Mouse (Mus musculus) heart, postnatal 0 days (tissue): ENCODE data around the gene Sox8. TPM values are rescaled to one million over a fixed set of nuclear protein-coding genes. Genes with fewer than 3 reads are reported as not detected.
A peak's percentile ranks its signal among the peaks of the same experiment; 100 is the strongest.

ENCODE experiments used
- ATAC-seq: fragments of 200-750 bp; cut with Nextera tagmentation; 2 replicates; pipeline ENCODE4 v1.8.0; 2017; ENCODE audit warnings: low read depth, moderate number of reproducible peaks, moderate library complexity; ENCODE audit not compliant: insufficient read depth
- DNase-seq: peaks from one replicate; pipeline ENCODE4 v3.0.0-alpha.2; 2016; ENCODE audit warnings: low spot score
- H3K27ac ChIP-seq: fragments of 300-500 bp; sonication (generic); 2 replicates; pipeline ENCODE4 v1.5.1; 2014; ENCODE audit warnings: low read depth, mild to moderate bottlenecking
- H3K27me3 ChIP-seq: fragments of 300-500 bp; sonication (generic); 2 replicates; pipeline ENCODE4 v1.6.1; 2014; ENCODE audit warnings: low read length, mixed read lengths; ENCODE audit not compliant: control insufficient read depth, insufficient read depth
- H3K36me3 ChIP-seq: fragments of 300-500 bp; sonication (generic); replicated peaks from 2 replicates; pipeline ENCODE4 v1.6.1; 2014; ENCODE audit warnings: low read length, mixed read lengths; ENCODE audit not compliant: control insufficient read depth, insufficient read depth
- H3K4me1 ChIP-seq: fragments of 300-500 bp; sonication (generic); 2 replicates; pipeline ENCODE4 v1.6.1; 2014; ENCODE audit warnings: antibody characterized with exemption; ENCODE audit not compliant: control insufficient read depth, insufficient read depth
- H3K4me2 ChIP-seq: fragments of 300-500 bp; sonication (generic); 2 replicates; pipeline ENCODE4 v1.6.1; 2014; ENCODE audit warnings: low read depth, mild to moderate bottlenecking, low read length, moderate library complexity
- H3K4me3 ChIP-seq: fragments of 300-500 bp; sonication (generic); 2 replicates; pipeline ENCODE4 v1.5.1; 2014; ENCODE audit warnings: low read depth, low read length
- H3K9ac ChIP-seq: fragments of 300-500 bp; sonication (generic); replicated peaks from 2 replicates; pipeline ENCODE4 v1.6.1; 2014; ENCODE audit warnings: low read depth, low read length, mixed read lengths
- H3K9me3 ChIP-seq: fragments of 300-500 bp; sonication (generic); replicated peaks from 2 replicates; pipeline ENCODE4 v1.6.1; 2016; ENCODE audit warnings: low read length; ENCODE audit not compliant: control insufficient read depth
- CTCF ChIP-seq: IDR thresholded peaks from 2 replicates; pipeline ENCODE4 v1.5.1; 2016; ENCODE audit warnings: antibody characterized with exemption, control low read depth, low read depth
- EP300 ChIP-seq: IDR thresholded peaks from 2 replicates; pipeline ENCODE4 v1.6.1; 2016; ENCODE audit warnings: antibody characterized with exemption, low read depth
- WGBS: fragments of 180-500 bp; shearing (Covaris S2); extraction: QIAGEN DNeasy Blood & Tissue Kit; methylation state at CpG from one replicate; pipeline ENCODE4 v1.1.7; 2014; 5-methylcytosine and 5-hydroxymethylcytosine counted together
- polyA plus RNA-seq: library from polyadenylated mRNA; unstranded; fragments of >200 nt; fragmentation: Nextera tagmentation; extraction: Ambion mirVana; gene quantifications from 2 replicates; pipeline ENCODE4 v1.2.1, GENCODE M21; 2015
- total RNA-seq: library from RNA; depleted of rRNA; stranded (reverse); fragments of >200 nt; gene quantifications from 2 replicates; pipeline ENCODE4 v1.2.3, GENCODE M21; 2014; ENCODE audit warnings: low replicate concordance

Sox8 gene
- total and polyA plus RNA-seq, 2 experiments from 2014 or later, result 0.11 TPM; not detected in 1

- TF ChIP-seq EP300, result no peak
- no peak for TF ChIP-seq CTCF
Measured at GRCm38 (mm10) chr17:25555666-25556629, 14.5 kb downstream of the Sox8 start.

GRCm38 (mm10) chr17:25555159-25555558 lies 15.3 kb downstream of the Sox8 start:
- ATAC-seq (0 out of 2 replicates have a peak, but pooled peaks have one; percentile 33), DNase-seq (peak; percentile 11)
- H3K4me3 ChIP-seq, result no peak overlapping the region
- H3K9me3 ChIP-seq, result no peaks in the 10 kb centered on the region
- 40% methylated on average over 3 of the region's 3 CpGs for WGBS
- no peak overlapping the region for H3K9ac ChIP-seq
- peaks cover 11% of the 10 kb centered on the region; the same call in 1 of the 2 replicates for H3K4me1 ChIP-seq
- H3K4me2 ChIP-seq, result no peak overlapping the region
- H3K36me3 ChIP-seq, result no peaks in the 10 kb centered on the region
- H3K27ac ChIP-seq, result no peak overlapping the region
- TF ChIP-seq EP300 (no peak), CTCF (no peak)
- peaks cover 9% of the 10 kb centered on the region; the same call in 1 of the 2 replicates for H3K27me3 ChIP-seq

More at GRCm38 (mm10) chr17:25555666-25556629, 14.5 kb downstream of the Sox8 start:
- H3K4me3 ChIP-seq, result peak overlapping the region; percentile 18
- peaks cover 17% of the 10 kb centered on the region for H3K4me1 ChIP-seq
- H3K9me3 ChIP-seq, result no peaks in the 10 kb centered on the region
- ATAC-seq (no peak), DNase-seq (peak; percentile 13)
- peaks cover 9% of the 10 kb centered on the region; the same call in 1 of the 2 replicates for H3K27me3 ChIP-seq
- H3K9ac ChIP-seq, result 0 out of 2 replicates have a peak overlapping the region, but pooled peaks have one; percentile 14
- H3K4me2 ChIP-seq, result peak overlapping the region; percentile 58
- no peaks in the 10 kb centered on the region for H3K36me3 ChIP-seq
- no peak overlapping the region for H3K27ac ChIP-seq
- 11% methylated on average over 29 of the region's 29 CpGs for WGBS

GRCm38 (mm10) chr17:25551313-25551712 lies 19.2 kb downstream of the Sox8 start:
- no peak for ATAC-seq
- no peak overlapping the region for H3K4me3 ChIP-seq

GRCm38 (mm10) chr17:25550020-25550419 lies 20.5 kb downstream of the Sox8 start:
- no peaks in the 10 kb centered on the region for H3K9me3 ChIP-seq
- no peak for DNase-seq
- H3K36me3 ChIP-seq, result no peaks in the 10 kb centered on the region
- no peaks in the 10 kb centered on the region for H3K27me3 ChIP-seq
- 85% methylated on average over 5 of the region's 5 CpGs for WGBS
- H3K4me3 ChIP-seq, result no peak overlapping the region
- TF ChIP-seq EP300 (no peak), CTCF (no peak)
- H3K27ac ChIP-seq, result no peak overlapping the region
- no peaks in the 10 kb centered on the region for H3K4me1 ChIP-seq
- no peak for ATAC-seq
- H3K4me2 ChIP-seq, result no peak overlapping the region
- H3K9ac ChIP-seq, result no peak overlapping the region

More at GRCm38 (mm10) chr17:25551313-25551712, 19.2 kb downstream of the Sox8 start:
- DNase-seq, result no peak
- 0 out of 2 replicates have a peak, but pooled peaks cover 5% of the 10 kb centered on the region for H3K4me1 ChIP-seq
- peaks cover 4% of the 10 kb centered on the region; the same call in 1 of the 2 replicates for H3K27me3 ChIP-seq
- H3K9ac ChIP-seq, result no peak overlapping the region
- TF ChIP-seq EP300, result no peak
- TF ChIP-seq CTCF, result no peak
- no peaks in the 10 kb centered on the region for H3K9me3 ChIP-seq
- no peak overlapping the region for H3K4me2 ChIP-seq
- 83% methylated on average over 11 of the region's 11 CpGs for WGBS
- H3K36me3 ChIP-seq, result no peaks in the 10 kb centered on the region
- H3K27ac ChIP-seq, result no peak overlapping the region

- no peaks in the 10 kb centered on the region for H3K27me3 ChIP-seq
- DNase-seq (no peak), ATAC-seq (no peak)
- H3K27ac ChIP-seq, result no peak overlapping the region
- WGBS, result 47% methylated on average over 3 of the region's 3 CpGs
- TF ChIP-seq EP300, result no peak
- TF ChIP-seq CTCF, result no peak
- no peak overlapping the region for H3K9ac ChIP-seq
- H3K4me1 ChIP-seq, result no peaks in the 10 kb centered on the region
- no peak overlapping the region for H3K4me3 ChIP-seq
- H3K4me2 ChIP-seq, result no peak overlapping the region
- H3K9me3 ChIP-seq, result no peaks in the 10 kb centered on the region
- H3K36me3 ChIP-seq, result no peaks in the 10 kb centered on the region
Measured at GRCm38 (mm10) chr17:25547026-25547425, 23.5 kb downstream of the Sox8 start.
